ENCODE assay signal across 14 mouse cellular contexts in genomic region chr11:114072644-114073043, GRCm38 (mm10). TPM values are rescaled to one million over a fixed set of nuclear protein-coding genes. Genes with fewer than 3 reads are reported as not detected.
DNase-seq lines count a peak whose midpoint lies in the region; ATAC-seq and TF ChIP-seq lines count a peak whose summit lies in the region.
"Had no signal": no experiment of that assay in that cellular context is flagged by ENCODE, and none has a peak within 500 bp of the region (broad histone marks: within the 10 kb centered on the region; RNA-seq: fewer than 3 reads in every experiment).

No protein-coding gene starts in this region.

- no peak for DNase-seq in heart, adult 11 months
- DNase-seq in lung, postnatal 10 days, result no peak
- DNase-seq in induced T-regulatory cell, adult 2 months (ENCODE audit: low read depth), result peak; percentile 5
- no peak for DNase-seq in liver, postnatal 0 days
- DNase-seq in kidney, postnatal 25 days, result no peak
- DNase-seq: cerebellum, adult 9-11 months; lung, adult 2 months had no signal

- H3K27me3 ChIP-seq in heart, embryonic 11.5 days (ENCODE audit: control insufficient read depth, insufficient read depth, low read length), result peaks cover 9% of the 10 kb centered on the region; the same call in 1 of the 2 replicates
- peaks cover 15% of the 10 kb centered on the region for H3K27me3 ChIP-seq in lung, embryonic 16.5 days (ENCODE audit: control insufficient read depth, insufficient read depth, low read depth, low read length)
- H3K27me3 ChIP-seq in liver, postnatal 0 days (ENCODE audit: insufficient read depth, low read length), result peaks cover 9% of the 10 kb centered on the region
- H3K27me3 ChIP-seq: hindbrain, embryonic 15.5 days had no signal

- H3K9ac ChIP-seq in heart, embryonic 11.5 days (ENCODE audit: low read depth, low read length), result no peak overlapping the region
- H3K9ac ChIP-seq in lung, embryonic 16.5 days (ENCODE audit: low read length), result no peak overlapping the region
- peak overlapping the region; percentile 30; the same call in 1 of the 2 replicates for H3K9ac ChIP-seq in liver, postnatal 0 days (replicated peaks)
- H3K9ac ChIP-seq: hindbrain, embryonic 15.5 days; kidney, embryonic 15.5 days had no signal

- H3K9me3 ChIP-seq in heart, embryonic 11.5 days (replicated peaks; ENCODE audit: control insufficient read depth, low read length), result 0 out of 2 replicates have a peak, but pooled peaks cover 2% of the 10 kb centered on the region
- H3K9me3 ChIP-seq in lung, embryonic 16.5 days (ENCODE audit: control insufficient read depth, low read length), result peaks cover 6% of the 10 kb centered on the region
- H3K9me3 ChIP-seq in liver, postnatal 0 days (ENCODE audit: low read length), result no peaks in the 10 kb centered on the region
- H3K9me3 ChIP-seq: hindbrain, embryonic 15.5 days had no signal

- no peaks in the 10 kb centered on the region for H3K36me3 ChIP-seq in heart, embryonic 11.5 days (ENCODE audit: control insufficient read depth, insufficient read depth, low read length)
- no peaks in the 10 kb centered on the region for H3K36me3 ChIP-seq in lung, embryonic 16.5 days (ENCODE audit: control insufficient read depth, insufficient read depth, low read length)
- no peaks in the 10 kb centered on the region for H3K36me3 ChIP-seq in liver, postnatal 0 days (replicated peaks; ENCODE audit: insufficient read depth, low read length)
- H3K36me3 ChIP-seq: hindbrain, embryonic 15.5 days; kidney, embryonic 15.5 days had no signal

- TF ChIP-seq EP300 in liver, postnatal 0 days (IDR thresholded peaks at IDR 0.05; ENCODE audit: low read depth), result no peak

- 65% methylated on average over 10 of the region's 10 CpGs for WGBS in heart, embryonic 11.5 days (ENCODE audit: insufficient replicate concordance)
- WGBS in lung, embryonic 16.5 days, result 64% methylated on average over 10 of the region's 10 CpGs
- WGBS in liver, postnatal 0 days (ENCODE audit: insufficient replicate concordance), result 54% methylated on average over 10 of the region's 10 CpGs

- TF ChIP-seq CTCF in liver, postnatal 0 days (IDR thresholded peaks at IDR 0.05; ENCODE audit: low read depth), result no peak

- no peak overlapping the region for H3K27ac ChIP-seq in heart, embryonic 11.5 days (ENCODE audit: low read depth, low read length)
- H3K27ac ChIP-seq in lung, embryonic 16.5 days (ENCODE audit: low read length), result no peak overlapping the region
- no peak overlapping the region for H3K27ac ChIP-seq in liver, postnatal 0 days (ENCODE audit: low read depth)
- H3K27ac ChIP-seq: hindbrain, embryonic 15.5 days; kidney, embryonic 15.5 days had no signal

- no peak overlapping the region for H3K4me3 ChIP-seq in heart, embryonic 11.5 days (ENCODE audit: low read depth, low read length)
- no peak overlapping the region for H3K4me3 ChIP-seq in lung, embryonic 16.5 days (ENCODE audit: low read length)
- H3K4me3 ChIP-seq in liver, postnatal 0 days (ENCODE audit: low read depth, low read length), result peak overlapping the region; percentile 38
- H3K4me3 ChIP-seq: hindbrain, embryonic 15.5 days; kidney, embryonic 15.5 days had no signal

- H3K4me2 ChIP-seq in heart, embryonic 11.5 days, result peak overlapping the region; percentile 34; the same call in 1 of the 2 replicates
- peak overlapping the region; percentile 14; the same call in 1 of the 2 replicates for H3K4me2 ChIP-seq in lung, embryonic 16.5 days (ENCODE audit: low read depth, low read length)
- H3K4me2 ChIP-seq in liver, postnatal 0 days (ENCODE audit: low read depth, low read length), result peak overlapping the region; percentile 66
- H3K4me2 ChIP-seq: hindbrain, embryonic 15.5 days; kidney, embryonic 15.5 days; midbrain, embryonic 11.5 days had no signal

- no peak for ATAC-seq in heart, embryonic 11.5 days (replicated peaks; ENCODE audit: insufficient number of reproducible peaks, low FRiP score, low TSS enrichment)
- ATAC-seq in lung, embryonic 16.5 days (ENCODE audit: low read depth), result no peak
- ATAC-seq in liver, postnatal 0 days, result peak; percentile 50; the same call in 1 of the 2 replicates
- ATAC-seq: forebrain, embryonic 14.5 days; intestine, embryonic 16.5 days had no signal

- H3K4me1 ChIP-seq in heart, embryonic 11.5 days (ENCODE audit: control insufficient read depth, insufficient read depth, low read length), result peaks cover 3% of the 10 kb centered on the region; the same call in 1 of the 2 replicates
- H3K4me1 ChIP-seq in lung, embryonic 16.5 days (replicated peaks; ENCODE audit: control insufficient read depth, insufficient read depth, low read length), result peaks cover 8% of the 10 kb centered on the region; the same call in 1 of the 2 replicates
- H3K4me1 ChIP-seq in liver, postnatal 0 days (ENCODE audit: insufficient read depth), result no peaks in the 10 kb centered on the region

RNA-seq across cellular contexts. Expression of gene Sdk2, which starts 5.8 kb away (rescaled TPM):
- polyA plus RNA-seq in heart, embryonic 11.5 days (2014; fragmentation: Nextera tagmentation; extraction: Ambion mirVana), result 1.8 and 1.9 TPM in 2 replicates
- polyA plus RNA-seq in lung, embryonic 16.5 days (2015; fragmentation: Nextera tagmentation; extraction: Ambion mirVana), result 2.1 and 2.6 TPM in 2 replicates
- 0.12 and 0.15 TPM in 2 replicates for polyA plus RNA-seq in liver, postnatal 0 days (2015; fragmentation: Nextera tagmentation; extraction: Ambion mirVana)

Comparison
In these comparisons a context has a peak if more than half of its experiments do, and no peak if none do; other contexts are left out.
1. H3K4me2 ChIP-seq: peak in every context shown above with its lines; median percentile 66 in liver, postnatal 0 days; 34 in heart, embryonic 11.5 days; 14 in lung, embryonic 16.5 days.